Mouse (Mus musculus) small intestine, adult 2 months (tissue): ENCODE results near the gene Hnrnpul1. TPM values are rescaled to one million over a fixed set of nuclear protein-coding genes. Genes with fewer than 3 reads are reported as not detected.

Experiments
- H3K27ac ChIP-seq: fragments of 200-500 bp; 2 replicates; pipeline ENCODE4 v1.5.1; 2012; ENCODE audit warnings: low read depth, low read length, control low read depth, inconsistent platforms; ENCODE audit not compliant: insufficient read depth
- H3K27me3 ChIP-seq: fragments of 200-500 bp; 2 replicates; pipeline ENCODE4 v1.6.1; 2012; ENCODE audit warnings: mild to moderate bottlenecking, moderate library complexity, low read length, inconsistent platforms; ENCODE audit not compliant: control insufficient read depth, insufficient read depth
- H3K36me3 ChIP-seq: fragments of 200-500 bp; 2 replicates; pipeline ENCODE4 v1.6.1; 2012; ENCODE audit warnings: mild to moderate bottlenecking, low read length, control low read depth, inconsistent platforms; ENCODE audit not compliant: control insufficient read depth, insufficient read depth
- H3K4me1 ChIP-seq: fragments of 200-500 bp; 2 replicates; pipeline ENCODE4 v1.6.1; 2012; ENCODE audit warnings: low read length, inconsistent platforms, mixed read lengths; ENCODE audit not compliant: control insufficient read depth, insufficient read depth, insufficient read length
- H3K4me3 ChIP-seq: fragments of 200-500 bp; 2 replicates; pipeline ENCODE4 v1.5.1; 2012; ENCODE audit warnings: low read depth, mild to moderate bottlenecking, control low read depth, inconsistent platforms, low read length, moderate library complexity
- CTCF ChIP-seq: fragments of 200-500 bp; IDR thresholded peaks from 2 replicates; pipeline ENCODE4 v1.5.1; 2012; ENCODE audit warnings: low read depth, mild to moderate bottlenecking, control low read depth, inconsistent platforms, low read length, moderate library complexity, mixed read lengths; ENCODE audit not compliant: insufficient replicate concordance, insufficient read length; ENCODE audit errors: extremely low read depth
- POLR2A ChIP-seq: fragments of 200-500 bp; IDR thresholded peaks from 2 replicates; pipeline ENCODE4 v1.6.1; 2012; ENCODE audit warnings: low read depth, mild to moderate bottlenecking, control low read depth, inconsistent platforms, low read length, moderate library complexity
- WGBS: fragments of 180-500 bp; shearing (Covaris S2); methylation state at CpG from one replicate; pipeline ENCODE4 v1.1.7; 2018; 5-methylcytosine and 5-hydroxymethylcytosine counted together
- polyA plus RNA-seq: library from polyadenylated mRNA; depleted of rRNA; stranded (reverse); fragments of >200 nt; gene quantifications from 2 replicates; pipeline ENCODE4 v1.2.3, GENCODE M21; 2012; rRNA removed

Gene Hnrnpul1
- polyA plus RNA-seq, 1 experiment = 60.2 TPM

GRCm38 (mm10) chr7:25675405-25675804 lies 79.2 kb downstream of the Hnrnpul1 start:
- no peak for TF ChIP-seq CTCF
- no peak for TF ChIP-seq POLR2A
- Histone ChIP-seq H3K4me1 (peaks cover 7% of the 10 kb centered on the region), H3K27me3 (peaks cover 15% of the 10 kb centered on the region), H3K36me3 (no peaks in the 10 kb centered on the region), H3K27ac (no peak overlapping the region), H3K4me3 (no peak overlapping the region)
- WGBS = 51% methylated on average over 6 of the region's 6 CpGs

- 2% methylated on average over 29 of the region's 29 CpGs for WGBS
- Histone ChIP-seq H3K4me1 (peaks cover 7% of the 10 kb centered on the region), H3K4me3 (peak within 1 kb of the TSS; percentile 36), H3K27ac (no peak within 1 kb of the TSS), H3K36me3 (no peaks in the 10 kb centered on the region), H3K27me3 (peaks cover 15% of the 10 kb centered on the region)
- TF ChIP-seq CTCF = no peak
- no peak for TF ChIP-seq POLR2A
Measured at GRCm38 (mm10) chr7:25674719-25675300, 79.7 kb downstream of the Hnrnpul1 start, which contains the start of gene Tmem91. Gene Tmem91, minus strand, starts transcription at chr7:25675166.

- H3K4me3 ChIP-seq = peak overlapping the region; percentile 36; the same call in 1 of the 2 replicates
- no peaks in the 10 kb centered on the region for H3K36me3 ChIP-seq
- TF ChIP-seq POLR2A (no peak), CTCF (no peak)
- no peak overlapping the region for H3K27ac ChIP-seq
- H3K27me3 ChIP-seq = peaks cover 15% of the 10 kb centered on the region
- peaks cover 7% of the 10 kb centered on the region for H3K4me1 ChIP-seq
- 15% methylated on average over 9 of the region's 9 CpGs for WGBS
Measured at GRCm38 (mm10) chr7:25674297-25674696, 80.3 kb downstream of the Hnrnpul1 start.

DNA sequence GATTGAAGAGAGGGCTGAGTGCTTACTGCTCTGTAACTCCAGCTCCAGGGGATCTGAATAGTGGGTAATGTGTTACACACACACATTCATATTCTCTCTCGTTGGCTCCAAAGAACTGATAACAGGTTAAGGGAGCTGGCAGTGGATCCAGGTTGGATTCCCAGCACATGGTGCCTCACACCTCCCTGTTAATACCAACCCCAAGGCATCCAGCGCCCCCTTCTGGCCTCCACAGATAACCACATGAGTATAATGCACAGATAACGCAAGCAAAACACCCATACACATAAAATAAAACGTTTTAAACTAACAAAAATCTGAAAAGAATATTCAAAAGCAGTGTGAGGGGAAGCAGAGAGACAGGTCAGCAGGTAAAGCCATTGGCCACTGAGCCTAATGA lies 82.1 kb downstream of the Hnrnpul1 start:
- Histone ChIP-seq H3K27ac (no peak overlapping the region), H3K4me1 (peaks cover 7% of the 10 kb centered on the region), H3K4me3 (no peak overlapping the region), H3K36me3 (peaks cover 9% of the 10 kb centered on the region; the same call in 1 of the 2 replicates), H3K27me3 (peaks cover 15% of the 10 kb centered on the region)
- no peak for TF ChIP-seq POLR2A
- TF ChIP-seq CTCF = peak; percentile 18; the same call in 1 of the 2 replicates
- 52% methylated on average over 4 of the region's 4 CpGs for WGBS

DNA sequence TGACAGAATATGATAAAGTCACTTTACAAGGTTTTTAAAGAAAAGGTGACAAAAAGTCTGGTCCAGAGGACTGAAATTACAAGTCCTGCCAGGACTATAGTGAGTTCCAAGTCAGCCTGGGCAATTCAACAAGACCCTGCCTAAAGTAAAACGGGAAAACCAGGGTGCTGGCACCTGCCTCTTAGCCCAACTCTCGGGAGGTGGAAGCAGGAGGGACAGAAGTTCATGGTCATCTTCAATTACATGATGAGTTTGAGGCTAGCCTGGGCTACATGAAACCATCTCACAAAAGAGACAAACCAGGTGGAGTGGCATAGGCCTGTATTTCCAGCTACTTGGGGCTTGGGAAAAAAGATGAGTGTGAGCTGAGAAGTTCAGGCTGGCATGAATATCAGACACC lies 82.9 kb downstream of the Hnrnpul1 start:
- H3K27me3 ChIP-seq = peaks cover 15% of the 10 kb centered on the region
- 49% methylated on average over 2 of the region's 2 CpGs for WGBS
- peaks cover 7% of the 10 kb centered on the region for H3K4me1 ChIP-seq
- TF ChIP-seq CTCF (no peak), POLR2A (no peak)
- H3K4me3 ChIP-seq = no peak overlapping the region
- H3K27ac ChIP-seq = no peak overlapping the region
- peaks cover 9% of the 10 kb centered on the region; the same call in 1 of the 2 replicates for H3K36me3 ChIP-seq

Other genes with a start within 250 kb of the Hnrnpul1 start
- gene Ceacam2, start 214.9 kb downstream of the Hnrnpul1 start, polyA plus RNA-seq = 0.60 and 0.93 TPM in 2 replicates
- gene Erich4, start 138.9 kb downstream of the Hnrnpul1 start, polyA plus RNA-seq = 12.6 and 36.8 TPM in 2 replicates
- gene Dmac2, start 135.3 kb downstream of the Hnrnpul1 start, polyA plus RNA-seq = 47.3 and 74.8 TPM in 2 replicates
- gene B3gnt8, start 128.1 kb downstream of the Hnrnpul1 start, polyA plus RNA-seq = 4.7 and 8.2 TPM in 2 replicates
- gene Bckdha, start 95.8 kb downstream of the Hnrnpul1 start, polyA plus RNA-seq = 75.8 and 98.5 TPM in 2 replicates
- 31.7 and 64.7 TPM in 2 replicates for gene Exosc5, start 95.6 kb downstream of the Hnrnpul1 start, polyA plus RNA-seq
- 0.23 and 0.25 TPM in 2 replicates for gene Tmem91, start 79.6 kb downstream of the Hnrnpul1 start, polyA plus RNA-seq
- gene B9d2, start 74.0 kb downstream of the Hnrnpul1 start, polyA plus RNA-seq = 21.8 and 33.2 TPM in 2 replicates
- 20.8 and 24.4 TPM in 2 replicates for gene Tgfb1, start 67.8 kb downstream of the Hnrnpul1 start, polyA plus RNA-seq
- 43.6 and 72.4 TPM in 2 replicates for gene Ccdc97, start 35.7 kb downstream of the Hnrnpul1 start, polyA plus RNA-seq
- 13.2 and 14.4 TPM in 2 replicates for gene Axl, start 33.9 kb upstream of the Hnrnpul1 start, polyA plus RNA-seq
- 65.6 and 74.2 TPM in 2 replicates for gene Cyp2s1, start 62.2 kb upstream of the Hnrnpul1 start, polyA plus RNA-seq
- gene Cyp2b10, start 142.9 kb upstream of the Hnrnpul1 start, polyA plus RNA-seq = 40.2 and 48.9 TPM in 2 replicates